ENCODE assay signal across 9 mouse cellular contexts in genomic region chr7:98968082-98968674, GRCm38 (mm10).
A peak's percentile ranks its signal among the peaks of the same experiment; 100 is the strongest.
DNase-seq lines count a peak whose midpoint lies in the region; ATAC-seq and TF ChIP-seq lines count a peak whose summit lies in the region.
"Had no signal": no experiment of that assay in that cellular context is flagged by ENCODE, and none has a peak within 500 bp of the region (broad histone marks: within the 10 kb centered on the region; RNA-seq: fewer than 3 reads in every experiment).

No protein-coding gene starts in this region.

- H3K4me1 ChIP-seq in lung, postnatal 0 days (ENCODE audit: insufficient read depth, low read depth, low read length) = no peaks in the 10 kb centered on the region
- peaks cover 8% of the 10 kb centered on the region for H3K4me1 ChIP-seq in hindbrain, embryonic 16.5 days (ENCODE audit: control insufficient read depth, insufficient read depth, low read depth, low read length)
- 0 out of 2 replicates have a peak, but pooled peaks cover under 1% of the 10 kb centered on the region for H3K4me1 ChIP-seq in stomach, embryonic 15.5 days

- no peak for TF ChIP-seq CTCF in lung, postnatal 0 days (IDR thresholded peaks at IDR 0.05)

- no peak; the same call in 1 of the 2 replicates for ATAC-seq in lung, postnatal 0 days
- peak; percentile 67 for ATAC-seq in hindbrain, embryonic 16.5 days
- ATAC-seq in stomach, embryonic 15.5 days (ENCODE audit: insufficient read depth, low FRiP score, low read depth) = no peak

- H3K9me3 ChIP-seq in lung, postnatal 0 days (ENCODE audit: low read length) = no peaks in the 10 kb centered on the region
- no peaks in the 10 kb centered on the region; the same call in 1 of the 2 replicates for H3K9me3 ChIP-seq in hindbrain, embryonic 16.5 days (ENCODE audit: control insufficient read depth, low read length)
- no peaks in the 10 kb centered on the region for H3K9me3 ChIP-seq in stomach, embryonic 15.5 days

- H3K27ac ChIP-seq in lung, postnatal 0 days (ENCODE audit: low read length) = no peak overlapping the region
- H3K27ac ChIP-seq in hindbrain, embryonic 16.5 days (ENCODE audit: low read depth, low read length) = peak overlapping the region; percentile 57
- 0 out of 2 replicates have a peak overlapping the region, but pooled peaks have one; percentile 3 for H3K27ac ChIP-seq in stomach, embryonic 15.5 days

- peak; percentile 17 for DNase-seq in embryo, embryonic 9.5 days (ENCODE audit: extremely low spot score)
- DNase-seq in embryo, embryonic 10 days (ENCODE audit: low spot score) = no peak
- peak; percentile 25 for DNase-seq in lung, postnatal 0 days (ENCODE audit: low spot score)
- no peak for DNase-seq in lung, postnatal 14 days
- DNase-seq in testis, postnatal 14 days (ENCODE audit: low spot score) = no peak
- no peak for DNase-seq in urinary bladder, postnatal 4 days (ENCODE audit: low spot score in 2 of 2)
- DNase-seq: gastrocnemius, postnatal 10 days had no signal

- no peaks in the 10 kb centered on the region for H3K36me3 ChIP-seq in lung, postnatal 0 days (ENCODE audit: insufficient read depth, low read length)
- H3K36me3 ChIP-seq in hindbrain, embryonic 16.5 days (ENCODE audit: control insufficient read depth, insufficient read depth, low read length) = no peaks in the 10 kb centered on the region
- no peaks in the 10 kb centered on the region for H3K36me3 ChIP-seq in stomach, embryonic 15.5 days

- no peak overlapping the region for H3K4me3 ChIP-seq in lung, postnatal 0 days (ENCODE audit: low read depth, low read length)
- H3K4me3 ChIP-seq in hindbrain, embryonic 16.5 days (ENCODE audit: low read length) = no peak overlapping the region
- H3K4me3 ChIP-seq in stomach, embryonic 15.5 days (replicated peaks) = no peak overlapping the region

- no peak overlapping the region for H3K9ac ChIP-seq in lung, postnatal 0 days (replicated peaks; ENCODE audit: low read depth)
- peak overlapping the region; percentile 12 for H3K9ac ChIP-seq in hindbrain, embryonic 16.5 days (ENCODE audit: low read depth, low read length)
- H3K9ac ChIP-seq in stomach, embryonic 15.5 days = no peak overlapping the region

- no peak for TF ChIP-seq EP300 in lung, postnatal 0 days (IDR thresholded peaks at IDR 0.05)

- no peak overlapping the region for H3K4me2 ChIP-seq in lung, postnatal 0 days (replicated peaks; ENCODE audit: low read depth, low read length)
- peak overlapping the region; percentile 51 for H3K4me2 ChIP-seq in hindbrain, embryonic 16.5 days (ENCODE audit: low read length)
- peak overlapping the region; percentile 9; the same call in 1 of the 2 replicates for H3K4me2 ChIP-seq in stomach, embryonic 15.5 days

- WGBS in lung, postnatal 0 days = 26% methylated on average over 16 of the region's 16 CpGs
- 12% methylated on average over 16 of the region's 16 CpGs for WGBS in hindbrain, embryonic 16.5 days
- WGBS in stomach, embryonic 15.5 days = 32% methylated on average over 16 of the region's 16 CpGs

- no peaks in the 10 kb centered on the region for H3K27me3 ChIP-seq in lung, postnatal 0 days (replicated peaks; ENCODE audit: insufficient read depth, low read length)
- H3K27me3 ChIP-seq in hindbrain, embryonic 16.5 days (replicated peaks; ENCODE audit: control insufficient read depth, insufficient read depth, low read length) = no peaks in the 10 kb centered on the region
- H3K27me3 ChIP-seq in stomach, embryonic 15.5 days (replicated peaks) = no peaks in the 10 kb centered on the region

Comparison
In these comparisons a context has a peak if more than half of its experiments do, and no peak if none do; other contexts are left out.
1. DNase-seq: peak in embryo, embryonic 9.5 days (single experiment) and lung, postnatal 0 days (single experiment); none in embryo, embryonic 10 days (single experiment), lung, postnatal 14 days (single experiment), testis, postnatal 14 days (single experiment) and urinary bladder, postnatal 4 days (0 of 2).